Mouse (Mus musculus): ENCODE results near the gene Gabarap.

DNA sequence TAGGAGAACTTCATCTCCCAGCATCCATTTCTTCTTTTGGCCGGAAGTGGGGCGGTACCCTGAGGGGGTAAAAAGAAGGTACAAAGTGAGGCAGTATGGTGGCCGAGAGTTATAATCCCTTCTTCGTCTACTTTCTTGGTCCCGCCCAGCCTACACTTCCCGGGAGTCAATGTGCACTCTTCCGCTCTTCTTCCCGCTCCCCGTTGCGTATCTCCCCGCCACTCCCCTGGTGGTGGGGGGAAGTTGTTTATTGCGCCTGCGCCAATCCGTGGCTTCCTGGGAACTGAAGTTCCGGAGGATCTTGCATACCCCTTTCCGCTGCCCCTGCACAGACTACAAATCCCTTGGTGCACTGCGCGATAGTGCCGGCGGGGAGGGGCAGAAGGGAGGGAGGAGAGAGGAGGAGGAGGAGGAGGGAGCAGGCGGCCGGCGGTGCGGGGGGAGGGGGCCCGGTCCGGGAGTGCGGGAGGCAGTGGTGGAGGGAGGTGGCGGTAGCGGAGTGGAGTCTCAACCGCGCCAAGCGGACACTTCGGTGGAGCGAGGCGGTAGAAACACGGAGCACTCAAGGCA lies 4.5 kb downstream of the Gabarap start, which contains the start of gene Phf23:
- peak; percentile 64 for TF ChIP-seq TCF12 (IDR thresholded peaks at IDR 0.05; ENCODE audit: low read depth, low read length)
- peak; percentile 78 to 79; a peak in 3 of 4 replicates for TF ChIP-seq POLR2A (IDR thresholded peaks at IDR 0.05; ENCODE audit: control insufficient read depth in 1 of 2, insufficient read depth in 1 of 2, low read depth in 1 of 2, low read length in 2 of 2, poor library complexity in 1 of 2)
- no peak for TF ChIP-seq CTCF (IDR thresholded peaks at IDR 0.05 in 2 of 3, conservative IDR thresholded peaks at IDR 0.05 in 1 of 3; ENCODE audit: control insufficient read depth in 1 of 3, insufficient read depth in 1 of 3, low read depth in 2 of 3, low read length in 3 of 3, poor library complexity in 1 of 3, severe bottlenecking in 1 of 3)
- TF ChIP-seq USF1 (IDR thresholded peaks at IDR 0.05; ENCODE audit: low read depth, low read length) = peak; percentile 63; the same call in 1 of the 2 replicates
- TF ChIP-seq EP300 (IDR thresholded peaks at IDR 0.05; ENCODE audit: low read depth in 1 of 2, low read length in 2 of 2) = no peak
- TF ChIP-seq HCFC1 (IDR thresholded peaks at IDR 0.05; ENCODE audit: low read depth, low read length) = peak; percentile 96
